Mouse (Mus musculus) liver, postnatal 0 days (tissue): ENCODE measurements around the gene Rarg.
A peak's percentile ranks its signal among the peaks of the same experiment; 100 is the strongest.

Experiments
- CTCF ChIP-seq: sonication (generic); IDR thresholded peaks from 2 replicates; pipeline ENCODE4 v1.5.1; 2016; ENCODE audit warnings: antibody characterized with exemption, low read depth
- EP300 ChIP-seq: IDR thresholded peaks from 2 replicates; pipeline ENCODE4 v1.6.1; 2016; ENCODE audit warnings: antibody characterized with exemption, low read depth, mild to moderate bottlenecking

GRCm38 (mm10) chr15:102273982-102274716 is 16.8 kb upstream of the Rarg start:
- TF ChIP-seq CTCF (peak; percentile 36), EP300 (no peak)
